Mouse (Mus musculus) heart, adult 2 months (tissue): Measurements from ENCODE around the gene Bbs7. TPM values are rescaled to one million over a fixed set of nuclear protein-coding genes. Genes with fewer than 3 reads are reported as not detected.

Experiments
- DNase-seq, 2 experiments: peaks; one replicate each; pipeline ENCODE4 v3.0.0; 2021
- H3K27ac ChIP-seq: fragments of 200-600 bp; 2 replicates; pipeline ENCODE4 v1.8.1; 2022
- H3K27me3 ChIP-seq: fragments of 200-500 bp; 2 replicates; pipeline ENCODE4 v1.6.1; 2012; ENCODE audit warnings: mild to moderate bottlenecking, low read length, inconsistent platforms, mixed read lengths; ENCODE audit not compliant: control insufficient read depth, insufficient read depth
- H3K36me3 ChIP-seq: fragments of 200-500 bp; 2 replicates; pipeline ENCODE4 v1.6.1; 2012; ENCODE audit warnings: low read length, inconsistent platforms; ENCODE audit not compliant: control insufficient read depth, insufficient read depth
- H3K4me1 ChIP-seq: fragments of 200-500 bp; 2 replicates; pipeline ENCODE4 v1.6.1; 2011; ENCODE audit warnings: low read length; ENCODE audit not compliant: control insufficient read depth, insufficient read depth
- H3K4me3 ChIP-seq: fragments of 200-600 bp; 2 replicates; pipeline ENCODE4 v1.8.1; 2022
- H3K79me2 ChIP-seq: fragments of 200-500 bp; replicated peaks from 2 replicates; pipeline ENCODE4 v1.6.1; 2012; ENCODE audit warnings: mild to moderate bottlenecking, inconsistent platforms, low read length, moderate library complexity, mixed read lengths; ENCODE audit not compliant: control insufficient read depth, insufficient read depth
- H3K9ac ChIP-seq: fragments of 200-500 bp; 2 replicates; pipeline ENCODE4 v1.6.1; 2012; ENCODE audit warnings: low read depth, mild to moderate bottlenecking, control low read depth, inconsistent platforms, low read length, mixed read lengths
- CTCF ChIP-seq: fragments of 200-600 bp; IDR thresholded peaks from 2 replicates; pipeline ENCODE4 v1.8.1; 2022; ENCODE audit warnings: antibody characterized with exemption, mild to moderate bottlenecking, moderate library complexity
- EP300 ChIP-seq: fragments of 200-500 bp; IDR thresholded peaks from 2 replicates; pipeline ENCODE4 v1.6.1; 2011; ENCODE audit warnings: low read depth, low read length, control low read depth; ENCODE audit not compliant: insufficient read depth
- POLR2A ChIP-seq: fragments of 200-500 bp; IDR thresholded peaks from 2 replicates; pipeline ENCODE4 v1.6.1; 2011; ENCODE audit warnings: mild to moderate bottlenecking, low read depth, low read length, control low read depth; ENCODE audit not compliant: insufficient read depth
- WGBS: fragments of 180-500 bp; shearing (Covaris S2); methylation state at CpG from one replicate; pipeline ENCODE4 v1.1.7; 2018; 5-methylcytosine and 5-hydroxymethylcytosine counted together
- intact Hi-C: fragments of 180-260 bp; cut with DNase I; formaldehyde crosslinking; loops from one replicate; pipeline ENCODE4 v1.15.1; 2025
- polyA plus RNA-seq: library from polyadenylated mRNA; depleted of rRNA; stranded (reverse); fragments of >200 nt; gene quantifications from 2 replicates; pipeline ENCODE4 v1.2.3, GENCODE M21; 2012
- total RNA-seq, 2 experiments: library from RNA; stranded (reverse); gene quantifications; 2 replicates each; pipeline ENCODE4 v1.2.3; 2021

Gene Bbs7
- total and polyA plus RNA-seq, 3 experiments = 1.6 to 6.8 (median 4.9) TPM

- no peaks in the 10 kb centered on the region; the same call in 1 of the 2 replicates for H3K4me1 ChIP-seq
Measured at GRCm38 (mm10) chr3:36541399-36541798, 71.9 kb downstream of the Bbs7 start.

DNA sequence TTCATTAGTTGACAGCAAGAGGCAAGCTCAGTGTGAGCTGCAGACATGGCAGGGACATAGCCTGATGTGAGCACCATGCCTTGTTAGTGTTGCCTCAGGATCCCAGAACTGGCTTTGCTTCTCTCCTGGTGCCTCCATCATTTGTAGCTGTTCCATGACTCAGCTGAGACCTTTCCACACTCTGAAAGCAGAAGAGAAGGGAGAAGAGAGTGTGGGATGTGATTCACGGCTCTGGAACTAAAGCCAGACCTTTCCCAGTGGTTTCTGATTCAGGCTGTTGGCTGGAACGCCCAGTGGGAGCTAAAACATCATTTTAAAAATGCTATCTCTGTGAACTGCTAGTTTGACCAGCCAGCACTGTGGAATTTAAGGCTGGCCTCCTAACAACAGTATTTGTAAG is 72.5 kb downstream of the Bbs7 start:
- DNase-seq = peak in 1 of 2 experiments; percentile 38
- Histone ChIP-seq H3K4me1 (no peaks in the 10 kb centered on the region; the same call in 1 of the 2 replicates), H3K9ac (no peak overlapping the region), H3K4me3 (no peak overlapping the region), H3K36me3 (no peaks in the 10 kb centered on the region), H3K79me2 (no peaks in the 10 kb centered on the region), H3K27me3 (no peaks in the 10 kb centered on the region), H3K27ac (no peak overlapping the region)
- 46% methylated on average over 2 of the region's 2 CpGs for WGBS
- intact Hi-C loops = no loop called here
- no peak for TF ChIP-seq CTCF
- TF ChIP-seq EP300 = no peak
- no peak for TF ChIP-seq POLR2A

More at GRCm38 (mm10) chr3:36541399-36541798, 71.9 kb downstream of the Bbs7 start:
- H3K9ac ChIP-seq = no peak overlapping the region
- no peaks in the 10 kb centered on the region for H3K27me3 ChIP-seq
- no peak overlapping the region for H3K4me3 ChIP-seq
- TF ChIP-seq CTCF = no peak
- TF ChIP-seq EP300 = no peak
- no peak for TF ChIP-seq POLR2A
- DNase-seq = no peak
- intact Hi-C loops = no loop called here
- H3K79me2 ChIP-seq = no peaks in the 10 kb centered on the region
- 73% methylated on average over 2 of the region's 2 CpGs for WGBS
- H3K27ac ChIP-seq = no peak overlapping the region
- no peaks in the 10 kb centered on the region for H3K36me3 ChIP-seq

- no peak overlapping the region for H3K9ac ChIP-seq
- no peaks in the 10 kb centered on the region for H3K36me3 ChIP-seq
- peak in 1 of 2 experiments; percentile 12 for DNase-seq
- no peaks in the 10 kb centered on the region for H3K27me3 ChIP-seq
- 52% methylated on average over 4 of the region's 4 CpGs for WGBS
- peaks cover 2% of the 10 kb centered on the region for H3K4me1 ChIP-seq
- H3K4me3 ChIP-seq = no peak overlapping the region
- TF ChIP-seq EP300 (no peak), CTCF (no peak), POLR2A (no peak)
- intact Hi-C loops = no loop called here
- no peaks in the 10 kb centered on the region for H3K79me2 ChIP-seq
- no peak overlapping the region for H3K27ac ChIP-seq
Measured at GRCm38 (mm10) chr3:36537701-36538470, 75.4 kb downstream of the Bbs7 start.

DNA sequence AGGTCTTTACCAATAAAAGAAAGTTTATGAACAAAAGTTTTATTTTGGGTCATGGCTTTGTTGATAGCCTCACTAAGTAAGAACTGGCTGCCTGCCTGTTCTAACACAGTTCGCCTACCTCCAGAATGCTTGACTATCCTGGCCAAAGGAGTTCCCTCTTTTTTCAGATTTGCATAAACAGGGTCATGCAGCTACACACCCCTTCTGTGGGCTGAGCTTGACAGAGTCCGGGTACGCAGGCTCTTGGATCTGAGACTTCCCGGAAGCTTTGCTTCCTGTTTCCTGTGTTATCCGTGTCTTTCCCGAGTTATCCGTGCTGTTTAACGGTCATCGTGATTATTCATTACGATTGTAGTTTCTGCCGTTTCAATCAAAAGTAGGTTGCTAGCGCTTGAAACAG is 77.2 kb downstream of the Bbs7 start:
- TF ChIP-seq CTCF (no peak), POLR2A (no peak), EP300 (no peak)
- H3K27me3 ChIP-seq = no peaks in the 10 kb centered on the region
- no peak overlapping the region for H3K4me3 ChIP-seq
- H3K4me1 ChIP-seq = peaks cover 3% of the 10 kb centered on the region
- H3K36me3 ChIP-seq = no peaks in the 10 kb centered on the region
- intact Hi-C loops = no loop called here
- no peak for DNase-seq
- no peak overlapping the region for H3K27ac ChIP-seq
- no peaks in the 10 kb centered on the region for H3K79me2 ChIP-seq
- H3K9ac ChIP-seq = no peak overlapping the region
- WGBS = 40% methylated on average over 12 of the region's 12 CpGs

DNA sequence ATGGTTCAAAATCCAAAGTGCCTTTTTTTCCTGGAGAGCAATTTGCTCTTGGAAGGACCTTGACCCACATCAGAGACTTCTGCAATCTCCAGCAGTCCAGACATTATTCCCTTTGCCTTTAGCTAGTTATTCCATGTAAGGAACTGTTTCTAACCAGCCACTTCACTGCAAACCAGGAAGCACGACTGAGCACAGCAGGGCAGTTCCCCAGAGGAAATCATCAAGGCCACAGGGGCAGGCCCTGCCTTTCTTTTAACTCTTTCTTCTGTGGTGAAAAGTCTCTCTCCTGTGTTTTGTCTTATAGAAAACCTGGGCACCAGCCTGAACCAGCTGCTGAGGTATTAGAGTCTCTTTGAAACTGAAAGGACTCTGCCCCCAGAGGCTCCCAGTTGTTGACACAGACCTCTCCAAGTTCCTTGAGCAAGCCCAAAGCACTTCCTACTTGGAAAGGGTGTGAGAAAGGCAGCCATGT is 80.0 kb downstream of the Bbs7 start:
- H3K27me3 ChIP-seq = no peaks in the 10 kb centered on the region
- no peaks in the 10 kb centered on the region for H3K36me3 ChIP-seq
- intact Hi-C loops = no loop called here
- 13% methylated on average over 1 of the region's 1 CpGs for WGBS
- no peak overlapping the region for H3K4me3 ChIP-seq
- no peak overlapping the region for H3K27ac ChIP-seq
- H3K4me1 ChIP-seq = peaks cover 3% of the 10 kb centered on the region
- TF ChIP-seq POLR2A = no peak
- no peak for DNase-seq
- H3K9ac ChIP-seq = no peak overlapping the region
- no peaks in the 10 kb centered on the region for H3K79me2 ChIP-seq

- Histone ChIP-seq H3K4me3 (no peak overlapping the region), H3K4me1 (peaks cover 3% of the 10 kb centered on the region), H3K36me3 (no peaks in the 10 kb centered on the region), H3K27ac (no peak overlapping the region), H3K9ac (no peak overlapping the region), H3K27me3 (no peaks in the 10 kb centered on the region), H3K79me2 (no peaks in the 10 kb centered on the region)
- 73% methylated on average over 7 of the region's 7 CpGs for WGBS
- no peak for DNase-seq
- intact Hi-C loops = no loop called here
- TF ChIP-seq POLR2A (no peak), CTCF (no peak), EP300 (no peak)
Measured at GRCm38 (mm10) chr3:36532738-36533137, 80.5 kb downstream of the Bbs7 start.
